Mouse (Mus musculus): Measurements from ENCODE around the gene Vcpkmt.
"Not testable (repeated sequence)": the region's sequence is repeated elsewhere in the genome, so short reads cannot be mapped to it uniquely, and the experiment has no call there.

DNA sequence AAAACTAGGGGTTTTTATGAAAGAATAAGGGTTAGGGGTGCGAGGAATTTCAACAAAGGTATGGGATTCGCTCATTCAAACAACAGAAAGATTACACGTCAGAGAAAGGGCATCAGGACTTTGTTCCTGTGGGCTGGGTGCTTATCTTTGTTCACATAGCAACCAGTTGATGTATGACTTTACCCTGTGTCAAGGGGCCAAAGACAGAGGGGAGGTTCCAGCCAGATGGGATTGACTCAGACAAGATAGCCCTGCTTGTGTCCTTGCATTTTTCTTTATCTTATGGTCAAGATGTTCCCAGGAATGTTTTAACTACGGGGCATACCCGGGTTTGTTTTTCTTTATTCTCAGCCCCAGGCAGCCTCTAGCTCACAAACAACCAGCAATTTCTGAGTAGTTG lies 35.8 kb upstream of the Vcpkmt start:
- TF ChIP-seq CTCF (IDR thresholded peaks at IDR 0.05; ENCODE audit: borderline replicate concordance, extremely low read depth, insufficient read depth, insufficient read length); POLR2A (IDR thresholded peaks at IDR 0.05; ENCODE audit: borderline replicate concordance, extremely low read depth, insufficient read depth, insufficient read length, poor library complexity, severe bottlenecking): not testable (repeated sequence)
